Mouse (Mus musculus) kidney, postnatal 0 days (tissue): Measurements from ENCODE around the gene Pnma1. TPM values are rescaled to one million over a fixed set of nuclear protein-coding genes. Genes with fewer than 3 reads are reported as not detected.

Experiments
- ATAC-seq: fragments of 200-750 bp; cut with Nextera tagmentation; replicated peaks from 2 replicates; pipeline ENCODE4 v1.8.0; 2017; ENCODE audit warnings: low read depth, moderate number of reproducible peaks, moderate TSS enrichment, moderate library complexity; ENCODE audit not compliant: low FRiP score
- DNase-seq: peaks from one replicate; pipeline ENCODE4 v3.0.0-alpha.2; 2016; ENCODE audit warnings: low spot score
- H3K27ac ChIP-seq: fragments of 300-500 bp; sonication (generic); 2 replicates; pipeline ENCODE4 v1.5.1; 2014; ENCODE audit warnings: mild to moderate bottlenecking
- H3K27me3 ChIP-seq: fragments of 300-500 bp; sonication (generic); 2 replicates; pipeline ENCODE4 v1.6.1; 2014; ENCODE audit warnings: low read length, mixed read lengths; ENCODE audit not compliant: insufficient read depth
- H3K36me3 ChIP-seq: fragments of 300-500 bp; sonication (generic); 2 replicates; pipeline ENCODE4 v1.6.1; 2014; ENCODE audit warnings: low read length, mixed read lengths; ENCODE audit not compliant: insufficient read depth
- H3K4me1 ChIP-seq: fragments of 300-500 bp; sonication (generic); replicated peaks from 2 replicates; pipeline ENCODE4 v1.6.1; 2014; ENCODE audit warnings: antibody characterized with exemption, low read length, mixed read lengths; ENCODE audit not compliant: insufficient read depth
- H3K4me2 ChIP-seq: fragments of 300-500 bp; sonication (generic); 2 replicates; pipeline ENCODE4 v1.6.1; 2014; ENCODE audit warnings: mild to moderate bottlenecking, low read length, moderate library complexity, mixed read lengths
- H3K4me3 ChIP-seq: fragments of 300-500 bp; sonication (generic); replicated peaks from 2 replicates; pipeline ENCODE4 v1.5.1; 2014; ENCODE audit warnings: low read depth, low read length
- H3K9ac ChIP-seq: fragments of 300-500 bp; sonication (generic); 2 replicates; pipeline ENCODE4 v1.6.1; 2014; ENCODE audit warnings: low read depth, low read length
- H3K9me3 ChIP-seq: fragments of 300-500 bp; sonication (generic); replicated peaks from 2 replicates; pipeline ENCODE4 v1.6.1; 2016; ENCODE audit warnings: low read length, inconsistent platforms, mixed read lengths
- CTCF ChIP-seq: IDR thresholded peaks from 2 replicates; pipeline ENCODE4 v1.5.1; 2016; ENCODE audit warnings: antibody characterized with exemption, low read depth, mild to moderate bottlenecking, moderate library complexity
- WGBS: fragments of 180-500 bp; shearing (Covaris S2); extraction: QIAGEN DNeasy Blood & Tissue Kit; methylation state at CpG from one replicate; pipeline ENCODE4 v1.1.7; 2014; 5-methylcytosine and 5-hydroxymethylcytosine counted together
- polyA plus RNA-seq: library from polyadenylated mRNA; unstranded; fragments of >200 nt; fragmentation: Nextera tagmentation; extraction: Ambion mirVana; gene quantifications from 2 replicates; pipeline ENCODE4 v1.2.1, GENCODE M21; 2015

Gene Pnma1
- polyA plus RNA-seq, 1 experiment from 2014 or later: 0.33 TPM

GRCm38 (mm10) chr12:84165631-84166373, 17.5 kb upstream of the Pnma1 start:
- TF ChIP-seq CTCF: no peak
- H3K27me3 ChIP-seq: no peaks in the 10 kb centered on the region
- ATAC-seq (no peak), DNase-seq (no peak)
- peaks cover 12% of the 10 kb centered on the region; the same call in 1 of the 2 replicates for H3K36me3 ChIP-seq
- 55% methylated on average over 8 of the region's 8 CpGs for WGBS
- no peak overlapping the region for H3K9ac ChIP-seq
- no peak overlapping the region for H3K4me3 ChIP-seq
- no peak overlapping the region for H3K4me2 ChIP-seq
- H3K27ac ChIP-seq: no peak overlapping the region
- H3K4me1 ChIP-seq: no peaks in the 10 kb centered on the region; the same call in 1 of the 2 replicates
- no peaks in the 10 kb centered on the region for H3K9me3 ChIP-seq

GRCm38 (mm10) chr12:84163586-84164110, 15.4 kb upstream of the Pnma1 start:
- DNase-seq: no peak
- no peaks in the 10 kb centered on the region for H3K9me3 ChIP-seq
- no peak for ATAC-seq
- no peak overlapping the region for H3K9ac ChIP-seq
- 85% methylated on average over 11 of the region's 11 CpGs for WGBS
- no peak overlapping the region for H3K27ac ChIP-seq
- no peak overlapping the region for H3K4me3 ChIP-seq
- no peaks in the 10 kb centered on the region; the same call in 1 of the 2 replicates for H3K4me1 ChIP-seq
- H3K36me3 ChIP-seq: peaks cover 30% of the 10 kb centered on the region
- H3K27me3 ChIP-seq: no peaks in the 10 kb centered on the region
- no peak for TF ChIP-seq CTCF
- H3K4me2 ChIP-seq: no peak overlapping the region

GRCm38 (mm10) chr12:84163133-84163532, 14.8 kb upstream of the Pnma1 start:
- Histone ChIP-seq H3K9me3 (no peaks in the 10 kb centered on the region), H3K36me3 (peaks cover 31% of the 10 kb centered on the region), H3K4me2 (no peak overlapping the region), H3K27me3 (no peaks in the 10 kb centered on the region), H3K9ac (no peak overlapping the region), H3K27ac (no peak overlapping the region), H3K4me3 (no peak overlapping the region), H3K4me1 (no peaks in the 10 kb centered on the region; the same call in 1 of the 2 replicates)
- ATAC-seq (no peak), DNase-seq (no peak)
- 86% methylated on average over 9 of the region's 9 CpGs for WGBS
- peak; percentile 72 for TF ChIP-seq CTCF

GRCm38 (mm10) chr12:84161616-84162433, 13.5 kb upstream of the Pnma1 start:
- Histone ChIP-seq H3K4me3 (no peak overlapping the region), H3K4me1 (no peaks in the 10 kb centered on the region; the same call in 1 of the 2 replicates), H3K9ac (no peak overlapping the region), H3K27ac (no peak overlapping the region), H3K36me3 (peaks cover 39% of the 10 kb centered on the region), H3K9me3 (no peaks in the 10 kb centered on the region), H3K4me2 (no peak overlapping the region), H3K27me3 (no peaks in the 10 kb centered on the region)
- ATAC-seq: peak; percentile 59
- 72% methylated on average over 14 of the region's 14 CpGs for WGBS
- peak; percentile 72 for DNase-seq
- peak; percentile 69 for TF ChIP-seq CTCF

- no peak overlapping the region for H3K27ac ChIP-seq
- ATAC-seq: no peak
Observed at GRCm38 (mm10) chr12:84161116-84161515, 12.8 kb upstream of the Pnma1 start.

GRCm38 (mm10) chr12:84160491-84160890, 12.2 kb upstream of the Pnma1 start:
- H3K36me3 ChIP-seq: peaks cover 51% of the 10 kb centered on the region
- 94% methylated on average over 8 of the region's 8 CpGs for WGBS
- no peaks in the 10 kb centered on the region for H3K9me3 ChIP-seq
- H3K4me1 ChIP-seq: no peaks in the 10 kb centered on the region; the same call in 1 of the 2 replicates
- no peak overlapping the region for H3K27ac ChIP-seq
- no peak for TF ChIP-seq CTCF
- H3K4me2 ChIP-seq: no peak overlapping the region
- no peak overlapping the region for H3K4me3 ChIP-seq
- H3K9ac ChIP-seq: no peak overlapping the region
- H3K27me3 ChIP-seq: no peaks in the 10 kb centered on the region
- DNase-seq (no peak), ATAC-seq (no peak)

More at GRCm38 (mm10) chr12:84161116-84161515, 12.8 kb upstream of the Pnma1 start:
- no peaks in the 10 kb centered on the region for H3K27me3 ChIP-seq
- 53% methylated on average over 8 of the region's 8 CpGs for WGBS
- H3K4me2 ChIP-seq: no peak overlapping the region
- H3K4me3 ChIP-seq: no peak overlapping the region
- no peak for DNase-seq
- TF ChIP-seq CTCF: no peak
- H3K36me3 ChIP-seq: peaks cover 46% of the 10 kb centered on the region
- no peak overlapping the region for H3K9ac ChIP-seq
- no peaks in the 10 kb centered on the region; the same call in 1 of the 2 replicates for H3K4me1 ChIP-seq
- no peaks in the 10 kb centered on the region for H3K9me3 ChIP-seq
